Mouse (Mus musculus): ENCODE measurements around the gene Surf1. TPM values are rescaled to one million over a fixed set of nuclear protein-coding genes. Genes with fewer than 3 reads are reported as not detected.
A peak's percentile ranks its signal among the peaks of the same experiment; 100 is the strongest.

Surf1 gene
- total RNA-seq, 1 experiment from 2014 or later = 37.1 TPM

DNA sequence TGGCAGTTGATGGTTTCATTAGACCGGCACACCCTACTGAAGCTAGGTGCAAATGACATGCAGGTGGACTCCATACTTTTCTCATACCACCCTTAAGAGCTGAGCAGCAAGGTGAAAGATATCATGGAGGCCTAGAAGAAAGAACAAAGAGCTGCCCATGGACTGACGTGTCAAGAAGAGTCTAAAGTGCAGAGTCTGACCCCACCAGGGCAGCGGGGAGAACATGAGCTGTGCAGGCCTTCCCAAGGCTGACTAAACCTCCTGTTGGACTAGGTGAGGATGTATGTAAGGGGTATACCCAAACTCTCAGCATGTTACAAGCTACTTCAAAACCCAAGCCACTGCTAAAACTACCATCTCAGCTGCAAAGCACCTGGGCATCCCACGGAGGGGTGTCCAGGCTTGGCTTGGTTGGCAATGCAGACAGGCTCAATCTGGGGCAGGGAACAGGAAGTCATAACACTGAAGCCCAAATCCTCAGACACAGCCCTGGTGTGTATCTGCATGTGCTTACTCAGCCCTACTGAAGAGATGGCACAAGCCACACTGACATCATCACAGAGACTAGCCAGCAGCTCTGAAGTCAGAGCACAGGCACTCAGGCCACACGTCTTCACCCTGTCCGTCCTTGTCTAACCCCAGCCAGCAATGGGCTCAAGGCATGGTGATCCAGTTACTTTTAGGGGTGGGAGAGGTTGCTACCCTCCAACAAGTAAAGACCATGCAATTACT, 11.6 kb upstream of the Surf1 start:
- no peak for ATAC-seq (replicated peaks; ENCODE audit: low read depth, poor library complexity, severe bottlenecking)

DNA sequence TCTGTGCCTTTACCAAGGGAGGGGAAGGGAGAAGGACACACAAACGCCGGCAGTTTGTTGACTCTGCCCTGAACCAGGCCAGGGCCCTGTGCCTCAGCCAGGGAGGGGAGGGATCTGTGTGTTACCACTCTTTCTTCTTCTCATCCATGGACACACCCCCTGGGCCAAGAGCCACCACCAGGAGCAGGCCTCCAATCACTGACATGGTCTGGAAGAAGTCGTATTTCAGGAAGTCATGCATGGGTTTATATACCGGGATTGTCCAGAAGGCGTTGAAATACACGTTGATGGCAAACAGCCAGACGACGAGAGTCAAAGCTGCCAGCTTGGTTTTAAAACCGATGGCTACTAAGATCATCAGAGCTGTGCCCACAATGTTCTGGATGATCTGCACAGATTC, 5.5 kb upstream of the Surf1 start:
- no peak for ATAC-seq (replicated peaks; ENCODE audit: low read depth, poor library complexity, severe bottlenecking)

DNA sequence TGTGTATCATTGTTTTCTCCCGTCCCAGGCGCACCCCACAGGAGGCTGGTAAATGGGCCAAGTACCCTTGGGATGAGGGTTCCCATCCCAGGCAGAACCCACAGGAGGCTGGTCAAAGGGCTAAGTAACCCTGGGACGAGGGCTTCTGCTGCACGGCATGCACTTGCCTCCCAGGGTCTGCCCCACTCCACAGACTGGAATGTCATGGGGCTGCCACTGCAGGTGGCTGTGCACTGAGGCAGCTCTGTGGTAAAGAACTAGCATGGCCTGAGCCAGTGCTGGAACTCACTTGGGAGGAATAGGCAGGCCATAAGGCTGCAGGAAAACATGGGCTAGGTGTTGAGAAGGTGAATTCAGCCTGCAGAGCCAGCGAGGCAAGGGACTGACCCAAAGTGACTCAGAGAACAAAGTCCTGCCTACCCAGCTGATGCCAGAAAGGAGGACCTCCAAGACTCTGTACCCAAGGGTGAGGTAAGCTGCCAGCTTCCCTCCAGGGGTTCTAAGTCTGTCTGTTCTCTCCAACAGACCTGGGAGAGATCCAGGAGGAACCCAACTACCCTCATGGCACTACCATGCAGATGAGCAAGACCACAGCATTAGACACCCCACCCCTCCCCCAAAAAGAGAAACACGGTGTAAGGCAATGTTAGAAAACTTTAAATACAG, 4.0 kb upstream of the Surf1 start:
- no peak for ATAC-seq (replicated peaks; ENCODE audit: low read depth, poor library complexity, severe bottlenecking)

DNA sequence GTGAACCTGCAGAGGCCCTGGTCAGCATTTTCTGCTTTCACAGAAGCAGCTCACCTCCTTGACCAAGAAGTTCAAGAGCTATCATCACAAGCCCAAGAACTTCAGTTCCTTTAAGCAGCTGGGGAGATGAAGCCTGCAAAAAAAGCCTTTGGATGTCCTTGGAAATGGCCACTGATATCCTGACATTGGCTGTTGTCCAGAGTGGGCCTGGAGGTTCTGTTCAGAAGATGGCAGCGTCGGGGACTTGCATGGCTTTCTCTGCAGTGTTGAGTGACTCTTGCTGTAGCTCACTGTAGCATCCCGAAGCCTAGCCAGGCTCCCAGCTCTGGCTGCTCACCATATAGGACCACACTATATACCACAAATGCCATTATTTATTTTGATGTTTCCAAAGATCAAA, 3.4 kb upstream of the Surf1 start:
- no peak for ATAC-seq (replicated peaks; ENCODE audit: low read depth, poor library complexity, severe bottlenecking)

DNA sequence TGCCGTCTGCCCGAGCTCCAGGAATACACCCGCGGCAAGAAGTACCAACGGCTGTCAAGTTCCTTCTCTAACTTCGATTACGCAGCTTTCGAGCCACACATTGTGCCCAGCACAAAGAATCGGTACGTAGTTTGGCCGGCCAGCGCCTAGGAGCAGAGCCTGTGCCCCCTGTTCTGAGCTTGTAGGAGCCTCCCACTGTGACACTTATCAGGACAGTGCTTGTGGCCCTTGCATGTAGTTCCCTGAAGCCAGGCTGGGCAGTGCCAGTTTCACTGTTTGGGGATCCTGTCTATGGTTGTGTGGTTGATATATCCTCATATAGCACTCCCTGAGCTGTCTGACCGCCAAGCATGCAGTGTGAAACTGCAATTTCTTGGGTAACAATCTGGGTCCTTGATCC, 408 bp upstream of the Surf1 start:
- ATAC-seq (replicated peaks; ENCODE audit: low read depth, poor library complexity, severe bottlenecking) = no peak; the same call in 1 of the 2 replicates

DNA sequence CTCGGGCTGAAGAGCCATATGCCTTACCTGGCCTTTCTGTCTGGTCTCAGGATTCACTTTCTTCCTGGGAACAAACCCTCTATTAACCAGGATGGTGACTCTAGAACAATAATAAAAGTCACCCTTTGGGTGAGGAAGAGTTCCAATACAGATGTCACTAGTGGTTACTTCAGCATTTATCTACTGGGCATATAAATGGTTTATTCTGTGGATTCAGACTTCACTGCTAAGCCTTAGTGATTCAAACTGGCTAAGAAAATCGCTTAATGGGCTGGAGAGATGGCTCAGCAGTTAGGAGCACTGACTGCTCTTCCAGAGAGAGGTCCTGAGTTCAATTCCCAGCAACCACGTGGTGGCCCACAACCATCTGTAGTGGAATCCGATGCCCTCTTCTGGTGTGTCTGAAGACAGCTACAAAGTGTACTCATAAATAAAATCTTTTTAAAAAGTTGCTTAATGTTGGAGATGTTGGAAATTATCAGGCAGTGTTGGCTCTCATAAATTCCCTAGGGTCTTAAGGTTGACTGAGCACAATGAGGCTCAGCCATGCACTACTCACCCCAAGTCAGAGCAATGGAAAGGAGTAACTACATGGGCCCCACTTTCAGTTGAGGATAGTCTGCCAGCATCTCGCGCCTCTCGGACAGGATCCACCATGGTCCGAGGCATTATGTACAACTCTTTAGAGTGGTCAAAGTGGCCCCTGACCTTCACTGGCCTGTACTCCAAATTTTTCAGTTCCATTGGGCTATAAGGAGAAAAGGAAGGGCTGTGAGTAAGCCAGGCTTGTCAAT, 2.0 kb downstream of the Surf1 start:
- ATAC-seq (replicated peaks; ENCODE audit: low read depth, poor library complexity, severe bottlenecking) = no peak

DNA sequence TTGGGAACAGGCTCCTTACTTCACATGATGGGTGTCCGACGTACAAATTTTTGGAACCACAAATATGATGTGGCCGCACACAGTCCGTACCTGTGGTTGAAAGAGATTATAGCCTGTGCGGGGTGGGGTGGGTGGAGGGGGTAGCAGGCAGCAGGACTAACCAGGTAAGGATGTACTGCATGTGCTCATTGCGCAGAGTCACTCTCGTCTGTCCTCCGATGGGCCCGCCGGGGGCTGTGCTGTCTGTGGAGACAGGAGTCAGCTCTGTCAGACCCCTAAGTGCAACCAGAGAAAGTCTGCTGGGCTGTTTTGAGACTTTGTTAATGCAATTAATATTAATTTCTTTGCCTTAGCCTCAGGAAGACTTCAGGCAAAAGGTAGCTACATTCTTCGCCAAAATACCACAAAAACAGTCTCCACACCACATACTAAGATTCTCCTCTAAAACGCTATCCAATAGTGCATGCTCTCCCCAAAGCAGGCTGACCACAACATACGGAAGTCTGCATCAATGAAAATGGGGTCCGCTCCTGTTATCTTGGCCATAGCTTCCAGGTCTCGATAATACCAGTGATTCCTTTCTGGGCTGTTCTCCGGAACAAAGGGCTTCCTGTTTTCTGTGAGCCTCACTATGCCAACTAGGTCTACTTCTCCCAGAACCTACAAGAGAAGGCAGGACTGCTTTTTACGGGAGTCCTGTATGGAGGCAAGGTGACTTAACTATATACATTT, 2.7 kb downstream of the Surf1 start:
- ATAC-seq (replicated peaks; ENCODE audit: low read depth, poor library complexity, severe bottlenecking) = no peak

DNA sequence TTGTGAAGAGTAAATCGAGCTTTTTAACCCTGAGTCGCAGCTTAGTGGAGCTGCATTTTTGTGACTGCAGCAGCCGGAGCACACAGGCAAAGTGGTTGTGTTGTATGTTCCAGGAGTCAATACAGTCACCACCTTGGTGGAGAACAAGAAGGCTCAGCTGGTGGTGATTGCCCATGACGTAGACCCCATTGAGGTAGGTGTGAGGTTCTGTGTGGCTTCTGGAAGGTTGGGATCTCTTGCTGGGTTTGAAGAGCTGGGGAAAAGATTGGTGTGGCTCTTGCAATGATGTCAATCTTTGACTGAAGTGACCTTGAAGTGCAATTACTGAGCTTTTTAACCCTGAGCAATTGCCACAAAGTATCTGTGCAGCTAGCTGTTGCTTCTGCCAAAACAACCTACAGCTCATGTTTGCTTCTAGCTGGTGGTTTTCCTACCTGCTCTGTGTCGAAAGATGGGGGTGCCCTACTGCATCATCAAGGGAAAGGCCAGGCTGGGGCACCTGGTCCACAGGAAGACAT, 4.0 kb downstream of the Surf1 start:
- no peak for ATAC-seq (replicated peaks; ENCODE audit: low read depth, poor library complexity, severe bottlenecking)

DNA sequence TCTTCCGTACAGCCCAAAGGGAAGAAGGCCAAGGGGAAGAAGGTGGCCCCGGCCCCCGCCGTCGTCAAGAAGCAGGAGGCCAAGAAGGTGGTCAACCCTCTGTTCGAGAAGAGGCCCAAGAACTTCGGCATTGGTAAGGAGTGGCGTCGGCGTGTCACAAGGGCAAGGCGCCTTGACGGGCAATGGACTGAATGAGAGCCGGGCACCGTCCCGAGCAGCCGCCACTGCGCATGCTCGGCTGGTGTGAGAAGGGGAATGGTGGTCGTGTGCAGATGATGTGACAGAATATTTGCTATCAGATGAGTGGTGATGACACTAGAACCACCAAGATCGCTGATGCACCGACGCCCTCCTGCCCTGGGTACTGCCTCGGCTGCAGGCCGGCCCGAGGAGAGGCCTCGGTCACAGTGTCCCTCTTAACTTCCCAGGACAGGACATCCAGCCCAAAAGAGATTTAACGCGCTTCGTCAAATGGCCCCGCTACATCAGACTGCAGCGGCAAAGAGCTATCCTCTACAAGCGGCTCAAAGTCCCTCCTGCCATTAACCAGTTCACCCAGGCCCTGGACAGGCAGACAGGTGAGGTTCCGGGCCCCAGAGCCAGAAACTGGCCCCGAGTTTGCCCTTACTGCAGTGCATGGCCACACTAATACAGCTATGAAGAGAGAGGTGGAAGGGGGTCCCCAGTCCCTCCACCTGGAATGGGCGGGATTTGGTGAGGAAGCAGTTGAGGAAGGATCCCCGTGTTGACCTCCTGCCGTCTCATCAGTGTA, 5.2 kb downstream of the Surf1 start:
- no peak; the same call in 1 of the 2 replicates for ATAC-seq (replicated peaks; ENCODE audit: low read depth, poor library complexity, severe bottlenecking)

DNA sequence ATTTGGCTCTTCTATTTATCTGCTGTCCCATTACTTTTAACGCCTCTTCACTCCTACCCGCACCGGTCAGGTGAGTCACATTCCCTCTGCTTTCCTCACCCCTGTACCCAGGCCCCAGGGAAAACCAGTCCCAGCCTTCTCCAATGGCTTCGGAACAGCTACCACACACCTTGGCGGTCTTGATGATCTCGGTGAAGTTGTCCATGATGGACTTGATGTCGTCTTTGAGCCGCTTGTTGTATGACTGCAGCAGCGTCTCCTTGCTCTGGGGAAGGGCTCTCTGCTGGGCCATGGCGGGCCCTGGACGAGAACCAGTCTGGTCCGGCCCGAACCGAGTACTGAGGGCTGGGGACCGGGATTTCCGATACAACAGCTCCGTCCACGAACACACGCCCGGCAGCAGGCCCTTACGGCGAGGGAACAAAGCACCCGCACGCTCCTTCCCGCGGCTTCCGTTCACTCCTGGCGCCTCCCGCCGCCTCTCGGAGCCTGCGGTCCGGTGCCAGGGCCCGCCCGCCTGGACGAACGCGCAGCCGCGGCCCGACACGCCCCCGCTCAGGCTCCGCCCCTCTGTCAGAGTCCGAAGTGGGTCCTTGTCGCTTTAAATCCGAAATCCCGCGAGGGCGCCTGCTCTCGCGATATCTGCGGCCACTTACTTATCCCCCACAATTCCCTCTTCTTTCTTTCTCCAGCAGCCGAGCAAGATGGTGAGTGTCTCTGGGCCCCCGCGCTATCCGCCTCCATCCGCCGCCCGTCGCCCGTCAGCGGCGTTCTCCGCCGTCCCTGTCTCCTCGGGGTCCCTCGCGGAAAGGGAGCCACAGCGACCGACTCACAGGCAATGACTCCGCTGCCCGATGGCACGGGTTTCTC, 6.0 kb downstream of the Surf1 start, which contains the start of the genes Med22 and Rpl7a:
Gene Med22 (minus strand): TSS at position 554 of the 870 bp plus-strand sequence.
Gene Rpl7a (plus strand): TSS at position 641 of the 870 bp plus-strand sequence.
- ATAC-seq (replicated peaks; ENCODE audit: low read depth, poor library complexity, severe bottlenecking) = peak; percentile 76

DNA sequence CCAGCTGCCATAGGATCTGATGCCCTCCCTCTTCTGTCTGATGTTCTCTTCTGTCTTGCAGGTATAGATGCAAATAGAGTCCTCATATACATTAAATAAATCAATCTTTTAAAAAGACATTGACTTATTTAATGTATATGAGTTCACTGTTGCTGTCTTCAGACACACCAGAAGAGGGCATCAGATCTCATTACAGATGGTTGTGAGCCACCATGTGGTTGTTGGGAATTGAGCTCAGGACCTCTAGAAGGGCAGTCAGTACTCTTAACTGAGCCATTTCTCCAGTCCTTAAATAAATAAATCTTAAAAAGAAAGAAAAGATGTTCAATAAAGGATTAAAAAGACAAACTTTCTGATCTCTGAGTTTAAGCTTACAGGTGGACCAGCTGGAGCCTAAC, 6.9 kb downstream of the Surf1 start:
- no peak for ATAC-seq (replicated peaks; ENCODE audit: low read depth, poor library complexity, severe bottlenecking)

DNA sequence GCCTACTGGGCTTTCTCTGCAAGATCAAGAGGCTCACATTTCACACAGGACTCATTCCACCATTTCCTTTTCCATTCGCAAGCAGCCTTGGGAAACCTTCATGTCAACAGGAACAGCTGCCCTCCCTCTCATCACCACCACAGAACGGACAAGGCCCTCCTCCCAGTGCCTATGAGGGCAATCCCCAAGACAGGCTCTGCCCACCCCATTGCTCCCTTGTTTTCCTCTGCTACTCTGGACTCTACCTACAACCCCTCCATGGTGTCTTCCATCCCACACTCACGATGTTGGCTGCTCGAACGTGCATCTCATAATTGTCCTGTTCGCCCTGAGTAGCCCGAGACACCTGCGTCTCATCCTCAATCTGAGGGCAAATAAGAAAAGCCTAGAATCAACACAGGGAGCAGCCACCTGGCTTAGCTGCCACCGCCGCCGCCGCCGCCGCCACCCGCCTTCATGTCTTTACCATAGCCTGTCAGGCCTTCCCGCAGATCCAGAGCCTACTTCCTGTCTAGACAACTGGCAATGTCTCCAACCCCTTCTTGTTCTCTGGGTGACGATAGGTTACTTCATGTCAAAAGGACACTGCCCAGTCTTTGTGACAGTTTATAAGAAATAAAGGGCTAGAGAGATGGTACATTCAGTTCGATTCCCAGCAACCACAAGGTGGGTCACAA, 7.5 kb downstream of the Surf1 start:
- no peak for ATAC-seq (replicated peaks; ENCODE audit: low read depth, poor library complexity, severe bottlenecking)

DNA sequence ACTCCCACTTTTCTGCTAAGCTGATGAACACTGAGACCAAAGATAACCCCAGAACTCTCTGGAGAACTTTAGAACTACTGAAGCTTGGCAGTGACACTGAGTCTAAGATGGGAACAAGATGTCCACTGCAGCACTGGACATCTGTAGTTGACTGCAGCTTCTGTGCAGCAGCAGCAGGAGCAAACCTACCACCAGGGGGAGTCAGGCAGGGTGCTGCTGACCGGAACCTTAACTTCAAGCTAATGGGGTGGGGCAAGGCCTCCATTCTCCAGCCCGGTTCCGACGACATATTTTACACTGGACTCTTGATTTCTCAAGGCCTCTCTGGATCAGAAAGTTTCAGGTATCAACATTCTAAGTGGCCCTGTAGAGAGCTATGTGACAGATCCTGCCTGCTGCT, 9.2 kb downstream of the Surf1 start:
- no peak for ATAC-seq (replicated peaks; ENCODE audit: low read depth, poor library complexity, severe bottlenecking)

DNA sequence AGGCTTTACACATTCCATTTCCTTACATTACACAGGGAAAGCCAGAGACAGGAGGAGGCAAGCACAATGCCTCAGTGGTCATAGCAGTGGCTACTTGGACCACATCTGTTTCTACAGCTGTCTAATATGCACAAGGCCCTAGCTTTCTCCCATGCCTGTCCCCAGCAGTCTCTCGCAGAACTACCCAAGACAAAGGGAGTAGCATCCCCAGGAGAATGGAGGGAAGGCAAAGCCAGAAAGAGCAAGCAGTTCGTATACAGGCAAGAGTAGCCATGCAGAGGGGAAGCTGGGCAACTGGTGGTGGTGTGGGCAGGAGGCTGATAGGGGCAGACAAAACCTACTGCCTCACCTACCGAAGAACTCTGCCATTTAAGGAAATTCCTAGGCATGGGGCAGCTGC, 9.9 kb downstream of the Surf1 start:
- ATAC-seq (replicated peaks; ENCODE audit: low read depth, poor library complexity, severe bottlenecking) = no peak

DNA sequence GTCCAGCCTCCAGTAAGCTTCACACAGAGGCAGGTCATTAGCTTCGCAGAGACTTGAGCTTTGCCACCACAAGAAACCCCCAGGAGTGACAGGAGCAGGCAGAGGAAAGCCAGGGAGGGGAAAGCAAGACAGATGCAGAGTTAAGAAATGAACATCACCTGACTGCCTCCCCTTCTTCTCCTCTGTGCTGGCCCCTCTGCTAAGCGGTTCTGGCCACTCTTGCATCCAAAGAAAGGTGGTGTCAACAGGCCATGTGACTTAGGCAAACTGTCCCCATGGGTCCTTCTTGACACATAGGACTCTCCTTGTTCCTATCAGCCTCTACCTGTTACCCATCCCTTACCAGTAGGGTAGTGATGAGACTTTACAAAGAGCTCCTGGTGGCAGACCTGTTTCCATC, 10.4 kb downstream of the Surf1 start:
- ATAC-seq (replicated peaks; ENCODE audit: low read depth, poor library complexity, severe bottlenecking) = no peak

DNA sequence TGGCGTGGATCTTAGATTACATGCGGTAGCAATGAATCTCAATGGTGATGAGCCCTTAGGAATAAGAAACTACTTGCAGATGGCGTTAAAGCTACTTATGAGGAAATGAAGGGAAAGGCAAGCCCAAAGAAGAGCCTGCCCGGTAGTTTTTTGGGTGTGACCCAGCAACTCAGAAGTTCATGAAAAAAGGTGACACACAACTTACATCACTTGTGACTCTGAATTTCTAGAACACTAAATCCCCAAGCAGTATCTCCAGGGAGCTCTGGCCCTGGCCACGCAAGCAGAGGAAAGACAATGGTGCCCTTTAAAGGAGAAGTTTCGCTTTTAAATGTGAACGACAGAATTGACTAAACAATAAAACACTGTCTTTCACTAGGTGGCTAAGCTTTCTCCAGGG, 13.0 kb downstream of the Surf1 start:
- ATAC-seq (replicated peaks; ENCODE audit: low read depth, poor library complexity, severe bottlenecking) = no peak

DNA sequence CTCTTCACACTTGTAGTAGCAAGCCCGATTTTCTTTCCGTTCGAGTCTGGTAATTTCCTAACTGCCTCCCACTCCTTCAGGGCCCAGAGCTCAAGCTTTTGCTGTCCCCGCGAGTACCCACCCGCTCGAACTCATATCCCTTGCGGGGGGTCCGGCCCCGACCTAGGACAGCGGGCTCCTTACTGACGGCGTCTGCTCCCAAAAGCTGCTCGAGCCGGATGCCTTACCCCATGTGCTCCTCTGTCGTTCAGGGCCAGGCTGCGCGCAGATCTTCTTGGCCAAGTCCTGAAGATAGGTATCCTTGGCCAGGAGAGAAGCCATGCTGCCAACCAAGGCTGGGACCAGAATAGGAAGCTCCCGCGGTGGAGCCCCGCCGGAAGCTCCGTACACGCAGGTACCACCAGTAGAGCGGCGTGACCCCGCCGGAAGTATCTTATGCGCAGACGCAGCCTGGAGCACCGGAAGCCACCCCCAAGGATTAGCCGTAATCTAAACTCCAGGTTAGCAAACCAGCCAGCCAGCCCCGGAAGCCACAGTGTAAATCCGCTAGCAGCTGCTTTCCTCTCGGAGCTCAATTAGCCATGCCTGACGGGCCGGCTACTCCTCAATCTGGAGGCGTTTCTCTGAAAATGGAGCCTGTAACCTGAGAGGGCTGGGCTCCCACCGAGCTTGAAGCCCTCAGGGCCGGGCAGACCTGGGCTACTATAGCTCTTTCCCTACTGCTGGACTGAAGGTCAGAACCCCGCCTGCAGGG, 13.7 kb downstream of the Surf1 start, which contains the start of gene Surf6:
Gene Surf6 (minus strand): TSS at position 413 of the 754 bp plus-strand sequence.
- ATAC-seq (replicated peaks; ENCODE audit: low read depth, poor library complexity, severe bottlenecking) = peak; percentile 93
